ENCODE assay signal across 23 mouse cellular contexts in the genomic region with DNA sequence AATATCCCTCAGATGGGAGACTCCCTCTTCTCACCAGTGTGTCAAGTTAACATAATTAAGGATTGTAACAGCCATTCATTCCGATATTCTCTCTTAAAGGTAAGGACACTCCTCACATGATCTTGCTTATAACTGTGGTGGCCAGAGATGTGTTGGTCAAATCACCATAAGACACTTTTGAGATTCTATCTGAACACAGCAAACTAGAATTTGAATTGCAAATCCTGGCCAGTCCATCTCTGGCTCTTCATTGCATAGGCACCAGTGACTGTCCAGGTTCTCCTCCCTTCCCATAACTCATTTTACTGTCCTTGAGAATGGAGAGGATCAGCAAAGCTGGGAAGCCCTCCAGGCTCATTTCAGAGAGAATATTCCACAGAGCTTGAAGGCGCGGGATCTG. TPM values are rescaled to one million over a fixed set of nuclear protein-coding genes. Genes with fewer than 3 reads are reported as not detected.
"Had no signal": no experiment of that assay in that cellular context is flagged by ENCODE, and none has a peak within 500 bp of the region (broad histone marks: within the 10 kb centered on the region; RNA-seq: fewer than 3 reads in every experiment).

A gene (plus strand): TSS at position 301 of the 400 bp plus-strand sequence.

- DNase-seq: cerebellum, adult 2 months; cerebellum, adult 8-10 months; cerebellum, adult 9-10 months; cerebellum, adult 9-11 months; cerebellum, postnatal 10 days; cerebellum, postnatal 14 days; cerebellum, postnatal 25 days; cerebellum, postnatal 36 days; embryo, embryonic 11 days; forebrain, postnatal 0 days; gastrocnemius, adult 2 months; gastrocnemius, postnatal 10 days; gastrocnemius, postnatal 14 days; gastrocnemius, postnatal 25 days; gastrocnemius, postnatal 36 days; heart, adult 18-20 months; heart, adult 2 months had no signal

RNA-seq across cellular contexts. Expression of the gene that starts here (rescaled TPM):
- total RNA-seq: common myeloid progenitor, adult 5-6 weeks; gastrocnemius, adult 18-20 months; gastrocnemius, adult 2 months; gastrocnemius, adult 8-10 months; gastrocnemius, postnatal 10 days; gastrocnemius, postnatal 14 days; gastrocnemius, postnatal 25 days; gastrocnemius, postnatal 36 days; gastrocnemius, postnatal 4 days; granulocyte monocyte progenitor cell, adult 5-6 weeks; heart, adult 18-20 months; heart, adult 2 months; heart, adult 8-10 months had no signal
